Mouse (Mus musculus): Measurements from ENCODE around the gene Dnajb2. TPM values are rescaled to one million over a fixed set of nuclear protein-coding genes. Genes with fewer than 3 reads are reported as not detected.
"Not testable (repeated sequence)": the region's sequence is repeated elsewhere in the genome, so short reads cannot be mapped to it uniquely, and the experiment has no call there.

Dnajb2 gene
- polyA plus RNA-seq, 1 experiment from 2014 or later = 72.9 TPM

DNA sequence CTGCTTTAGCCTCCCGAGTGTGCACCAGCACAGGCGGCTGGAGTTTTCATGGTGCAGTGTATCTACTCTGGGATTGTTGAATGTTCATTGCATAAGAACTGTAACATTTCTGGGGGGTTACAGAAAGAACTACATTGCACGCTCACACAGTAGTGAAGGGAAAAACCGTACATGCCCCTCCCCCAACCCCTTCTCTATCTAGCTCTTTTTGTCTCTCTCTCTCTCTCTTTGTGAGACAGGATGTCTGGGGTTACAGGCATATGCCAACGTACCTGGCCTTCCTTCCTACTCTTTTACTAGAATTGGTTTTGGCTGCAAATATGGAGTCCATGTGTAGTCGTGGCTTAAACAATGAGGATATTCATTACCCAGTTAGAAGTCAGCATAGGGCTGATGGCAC, 13.3 kb upstream of the Dnajb2 start:
- Histone ChIP-seq H3K4me3 (no peak overlapping the region), H3K9ac (no peak overlapping the region), H3K27me3 (replicated peaks) (peaks cover 42% of the 10 kb centered on the region), H3K36me3 (replicated peaks) (no peaks in the 10 kb centered on the region), H3K27ac (no peak overlapping the region), H3K4me2 (no peak overlapping the region), H3K9me3 (no peaks in the 10 kb centered on the region), H3K4me1 (peaks cover 16% of the 10 kb centered on the region)
- no peak for ATAC-seq (replicated peaks)
- 86% methylated on average over 6 of the region's 6 CpGs for WGBS

- H3K9me3 ChIP-seq = no peaks in the 10 kb centered on the region
- WGBS = 81% methylated on average over 6 of the region's 6 CpGs
- ATAC-seq (replicated peaks) = no peak
These were observed 12.7 kb upstream of the Dnajb2 start for GRCm38 (mm10) chr1:75223532-75223931.

GRCm38 (mm10) chr1:75225473-75225872, 10.7 kb upstream of the Dnajb2 start:
- Histone ChIP-seq H3K27ac (no peak overlapping the region), H3K4me3 (no peak overlapping the region), H3K27me3 (replicated peaks) (peaks cover 22% of the 10 kb centered on the region), H3K4me1 (no peaks in the 10 kb centered on the region), H3K4me2 (no peak overlapping the region), H3K9me3 (no peaks in the 10 kb centered on the region), H3K9ac (no peak overlapping the region), H3K36me3 (replicated peaks) (no peaks in the 10 kb centered on the region)
- no peak for ATAC-seq (replicated peaks)
- WGBS = 54% methylated on average over 3 of the region's 3 CpGs

More at GRCm38 (mm10) chr1:75223532-75223931, 12.7 kb upstream of the Dnajb2 start:
- peaks cover 13% of the 10 kb centered on the region for H3K4me1 ChIP-seq
- no peak overlapping the region for H3K4me3 ChIP-seq
- peaks cover 37% of the 10 kb centered on the region for H3K27me3 ChIP-seq (replicated peaks)
- no peak overlapping the region for H3K4me2 ChIP-seq
- no peak overlapping the region for H3K27ac ChIP-seq
- H3K9ac ChIP-seq = no peak overlapping the region
- H3K36me3 ChIP-seq (replicated peaks) = no peaks in the 10 kb centered on the region

GRCm38 (mm10) chr1:75226138-75226537, 10.1 kb upstream of the Dnajb2 start:
- Histone ChIP-seq H3K9me3 (no peaks in the 10 kb centered on the region), H3K27ac (no peak overlapping the region), H3K36me3 (replicated peaks) (no peaks in the 10 kb centered on the region), H3K4me1 (no peaks in the 10 kb centered on the region), H3K9ac (no peak overlapping the region), H3K4me3 (no peak overlapping the region), H3K4me2 (no peak overlapping the region), H3K27me3 (replicated peaks) (peaks cover 16% of the 10 kb centered on the region)
- no peak for ATAC-seq (replicated peaks)
- 60% methylated on average over 2 of the region's 2 CpGs for WGBS

- ATAC-seq (replicated peaks) = no peak
- Histone ChIP-seq H3K4me1 (no peaks in the 10 kb centered on the region), H3K36me3 (replicated peaks) (no peaks in the 10 kb centered on the region), H3K9me3 (no peaks in the 10 kb centered on the region), H3K4me3 (no peak overlapping the region), H3K27me3 (replicated peaks) (peaks cover 3% of the 10 kb centered on the region), H3K27ac (no peak overlapping the region), H3K9ac (no peak overlapping the region), H3K4me2 (no peak overlapping the region)
- WGBS = 77% methylated on average over 1 of the region's 1 CpGs
These were observed 8.6 kb upstream of the Dnajb2 start for GRCm38 (mm10) chr1:75227653-75228052.

DNA sequence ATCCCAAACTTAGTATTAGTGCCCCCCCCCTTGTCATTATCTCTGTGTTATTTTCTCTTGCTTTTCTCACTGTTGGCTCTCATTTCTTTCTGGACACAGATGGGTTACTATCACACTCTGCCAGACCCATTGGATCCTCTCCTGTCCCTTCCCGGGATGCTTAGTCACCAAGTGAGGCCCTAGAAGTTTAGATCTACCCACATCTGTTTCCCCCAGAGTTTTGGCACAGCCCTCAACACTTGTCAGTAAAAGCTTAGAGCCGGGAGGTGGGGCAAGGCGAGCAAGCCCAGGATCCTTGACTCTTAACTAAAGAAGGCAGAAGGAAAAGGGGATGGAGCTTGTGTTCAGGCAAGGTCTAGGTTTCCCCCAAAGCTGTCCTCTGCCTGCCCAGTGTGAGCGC, 7.0 kb upstream of the Dnajb2 start:
- no peak overlapping the region for H3K4me3 ChIP-seq
- no peaks in the 10 kb centered on the region for H3K9me3 ChIP-seq
- no peak overlapping the region for H3K4me2 ChIP-seq
- no peak overlapping the region for H3K27ac ChIP-seq
- WGBS = 80% methylated on average over 4 of the region's 4 CpGs
- H3K4me1 ChIP-seq = no peaks in the 10 kb centered on the region
- ATAC-seq (replicated peaks) = no peak
- no peak overlapping the region for H3K9ac ChIP-seq
- peaks cover 3% of the 10 kb centered on the region; the same call in 1 of the 2 replicates for H3K27me3 ChIP-seq (replicated peaks)
- no peaks in the 10 kb centered on the region for H3K36me3 ChIP-seq (replicated peaks)

GRCm38 (mm10) chr1:75230335-75230994, 5.7 kb upstream of the Dnajb2 start:
- WGBS = 73% methylated on average over 7 of the region's 7 CpGs
- no peak overlapping the region for H3K9ac ChIP-seq
- no peaks in the 10 kb centered on the region; the same call in 1 of the 2 replicates for H3K27me3 ChIP-seq (replicated peaks)
- H3K4me1 ChIP-seq = peaks cover 4% of the 10 kb centered on the region; the same call in 1 of the 2 replicates
- no peak for ATAC-seq (replicated peaks)
- no peaks in the 10 kb centered on the region for H3K36me3 ChIP-seq (replicated peaks)
- no peak overlapping the region for H3K27ac ChIP-seq
- no peak overlapping the region for H3K4me2 ChIP-seq
- no peaks in the 10 kb centered on the region for H3K9me3 ChIP-seq
- H3K4me3 ChIP-seq = no peak overlapping the region

DNA sequence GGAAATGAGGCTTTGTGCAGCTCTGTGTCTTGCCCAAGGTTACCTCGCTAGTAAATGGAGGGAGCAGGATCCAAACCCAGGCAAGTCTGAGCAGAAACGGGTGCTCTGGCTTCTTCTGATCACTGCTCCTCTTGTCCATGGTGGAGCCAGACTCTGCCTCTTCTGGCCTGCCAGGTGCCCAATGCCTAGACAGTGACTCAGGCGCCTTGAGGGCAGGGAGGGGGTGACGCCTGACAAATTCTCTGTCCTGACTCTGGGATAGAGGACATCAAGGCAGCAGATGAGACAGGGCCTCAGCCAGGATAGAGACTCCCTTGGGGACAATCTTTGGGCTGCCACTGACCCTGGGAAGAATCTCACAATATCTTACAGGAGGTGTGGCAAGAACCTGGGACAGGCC, 5.0 kb upstream of the Dnajb2 start:
- H3K9ac ChIP-seq = no peak overlapping the region
- H3K4me1 ChIP-seq = peaks cover 10% of the 10 kb centered on the region
- H3K4me3 ChIP-seq = no peak overlapping the region
- H3K4me2 ChIP-seq = no peak overlapping the region
- no peak overlapping the region for H3K27ac ChIP-seq
- WGBS = 75% methylated on average over 4 of the region's 4 CpGs
- ATAC-seq (replicated peaks) = no peak
- H3K36me3 ChIP-seq (replicated peaks) = no peaks in the 10 kb centered on the region
- H3K27me3 ChIP-seq (replicated peaks) = no peaks in the 10 kb centered on the region; the same call in 1 of the 2 replicates
- no peaks in the 10 kb centered on the region for H3K9me3 ChIP-seq

- Histone ChIP-seq H3K27ac (no peak within 1 kb of the TSS), H3K9ac (no peak within 1 kb of the TSS), H3K9me3 (no peaks in the 10 kb centered on the region), H3K4me1 (peaks cover 11% of the 10 kb centered on the region), H3K36me3 (replicated peaks) (no peaks in the 10 kb centered on the region), H3K27me3 (replicated peaks) (no peaks in the 10 kb centered on the region), H3K4me3 (no peak within 1 kb of the TSS), H3K4me2 (no peak within 1 kb of the TSS)
- ATAC-seq (replicated peaks) = no peak
- WGBS = 77% methylated on average over 5 of the region's 5 CpGs
These were observed 4.5 kb upstream of the Dnajb2 start, which contains the start of gene A630095N17Rik for GRCm38 (mm10) chr1:75231664-75232152. A630095N17Rik (minus strand) TSS chr1:75232102.

GRCm38 (mm10) chr1:75232489-75232888, 3.7 kb upstream of the Dnajb2 start:
- ATAC-seq (replicated peaks); H3K9ac ChIP-seq; H3K27ac ChIP-seq; H3K27me3 ChIP-seq (replicated peaks); H3K4me3 ChIP-seq; H3K9me3 ChIP-seq; H3K4me2 ChIP-seq; H3K36me3 ChIP-seq (replicated peaks): not testable (repeated sequence)
- 68% methylated on average over 4 of the region's 4 CpGs for WGBS
- peaks cover 19% of the 10 kb centered on the region for H3K4me1 ChIP-seq

- Histone ChIP-seq H3K27ac (peak overlapping the region; percentile 15; the same call in 1 of the 2 replicates), H3K9ac (no peak overlapping the region), H3K9me3 (no peaks in the 10 kb centered on the region), H3K4me1 (peaks cover 24% of the 10 kb centered on the region), H3K27me3 (replicated peaks) (no peaks in the 10 kb centered on the region), H3K4me3 (no peak overlapping the region), H3K36me3 (replicated peaks) (no peaks in the 10 kb centered on the region), H3K4me2 (no peak overlapping the region)
- under 1% methylated on average over 8 of the region's 8 CpGs for WGBS
- peak; percentile 62 for ATAC-seq (replicated peaks)
These were observed 1.6 kb upstream of the Dnajb2 start for GRCm38 (mm10) chr1:75234606-75235005.

DNA sequence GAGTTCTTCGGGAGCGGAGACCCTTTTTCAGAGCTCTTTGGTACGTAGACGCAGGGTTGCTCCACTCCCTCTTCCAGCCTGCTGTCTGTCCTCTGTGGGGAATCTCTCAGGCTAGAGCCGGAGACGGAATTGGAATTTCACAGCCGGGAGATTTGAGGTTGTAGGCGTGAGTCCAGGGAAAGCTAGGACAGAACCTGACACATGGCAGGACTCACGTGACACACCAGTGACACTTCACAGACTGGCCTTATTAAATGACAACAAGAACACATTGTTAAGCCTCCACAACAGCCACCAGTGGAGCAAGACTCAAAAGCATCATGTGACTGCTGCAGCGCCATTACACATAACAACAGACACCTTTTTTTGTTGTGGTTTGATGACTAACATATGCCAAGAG, 3.4 kb downstream of the Dnajb2 start:
- Histone ChIP-seq H3K4me1 (peaks cover 22% of the 10 kb centered on the region), H3K27ac (no peak overlapping the region), H3K4me2 (no peak overlapping the region), H3K9me3 (no peaks in the 10 kb centered on the region), H3K9ac (no peak overlapping the region), H3K27me3 (replicated peaks) (no peaks in the 10 kb centered on the region), H3K4me3 (no peak overlapping the region), H3K36me3 (replicated peaks) (no peaks in the 10 kb centered on the region; the same call in 1 of the 2 replicates)
- 86% methylated on average over 10 of the region's 10 CpGs for WGBS
- no peak for ATAC-seq (replicated peaks)

- H3K4me1 ChIP-seq = no peaks in the 10 kb centered on the region
- H3K27ac ChIP-seq = no peak overlapping the region
- H3K4me2 ChIP-seq = no peak overlapping the region
- 87% methylated on average over 14 of the region's 14 CpGs for WGBS
- no peaks in the 10 kb centered on the region; the same call in 1 of the 2 replicates for H3K36me3 ChIP-seq (replicated peaks)
- H3K9me3 ChIP-seq = no peaks in the 10 kb centered on the region
- H3K27me3 ChIP-seq (replicated peaks) = no peaks in the 10 kb centered on the region
- no peak for ATAC-seq (replicated peaks)
- H3K4me3 ChIP-seq = no peak overlapping the region
- no peak overlapping the region for H3K9ac ChIP-seq
These were observed 7.2 kb downstream of the Dnajb2 start for GRCm38 (mm10) chr1:75243411-75243810.

Data from midbrain, embryonic 15.5 days (tissue).